Mouse (Mus musculus) embryonic fibroblast, embryonic 13.5 days (primary cell): ENCODE data around the gene Abca13.

Experiments used
- CTCF ChIP-seq: IDR thresholded peaks from 2 replicates; pipeline ENCODE4 v1.5.1; 2011; ENCODE audit warnings: mild to moderate bottlenecking, control low read depth, low read length, moderate library complexity, borderline replicate concordance; ENCODE audit not compliant: insufficient read depth
- POLR2A ChIP-seq: IDR thresholded peaks from 2 replicates; pipeline ENCODE4 v1.6.1; 2011; ENCODE audit warnings: low read depth, mild to moderate bottlenecking, control low read depth, low read length, moderate library complexity

DNA sequence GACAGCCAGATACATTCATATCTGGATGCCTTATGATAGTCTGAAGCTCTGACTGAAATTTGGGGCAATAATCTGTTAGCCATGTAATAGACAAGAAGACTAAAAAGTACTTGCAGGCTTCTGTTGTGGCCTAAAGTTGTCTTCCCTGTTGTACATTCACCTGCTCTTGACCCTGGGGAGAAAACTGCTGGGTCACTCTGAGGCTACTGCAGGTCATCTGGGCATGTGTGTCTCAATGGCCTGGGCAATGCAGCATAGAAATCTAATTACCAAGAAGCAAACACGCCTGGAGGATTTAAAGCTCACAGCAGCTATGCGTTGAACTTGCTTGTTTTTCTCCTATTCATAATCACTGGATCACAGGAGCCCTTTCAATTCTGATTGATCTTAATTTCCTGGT, 8.1 kb downstream of the Abca13 start:
- TF ChIP-seq POLR2A (no peak), CTCF (no peak)
